Mouse (Mus musculus): Measurements from ENCODE around the gene Clcn1. TPM values are rescaled to one million over a fixed set of nuclear protein-coding genes. Genes with fewer than 3 reads are reported as not detected.
A peak's percentile ranks its signal among the peaks of the same experiment; 100 is the strongest.

Gene Clcn1
- total and polyA plus RNA-seq, 3 experiments = 0.04 to 0.22 TPM; not detected in 1

GRCm38 (mm10) chr6:42295549-42296094, 9.1 kb downstream of the Clcn1 start:
- H3K9me3 ChIP-seq (replicated peaks; ENCODE audit: insufficient read depth, low read length) = no peaks in the 10 kb centered on the region
- H3K9ac ChIP-seq (ENCODE audit: control insufficient read depth, low read depth, low read length, poor library complexity, severe bottlenecking) = no peak overlapping the region
- DNase-seq (ENCODE audit: low read depth, low spot score) = peak; percentile 60
- H3K79me2 ChIP-seq (ENCODE audit: control insufficient read depth, insufficient read depth, low read length, poor library complexity) = no peaks in the 10 kb centered on the region
- H3K4me3 ChIP-seq (ENCODE audit: control insufficient read depth in 1 of 2, insufficient read depth in 1 of 2, low read depth in 2 of 2, low read length in 2 of 2) = no peak overlapping the region
- H3K36me3 ChIP-seq (ENCODE audit: control insufficient read depth in 1 of 2, insufficient read depth in 2 of 2, low read length in 2 of 2) = peaks cover 0 to 23% of the 10 kb centered on the region in 2 experiments; a peak in 2 of 4 replicates
- no peak overlapping the region for H3K27ac ChIP-seq (ENCODE audit: control insufficient read depth, low read depth, low read length)
- H3K27me3 ChIP-seq (ENCODE audit: control insufficient read depth in 1 of 2, insufficient read depth in 2 of 2, low read length in 2 of 2) = no peaks in the 10 kb centered on the region
- peaks cover 4 to 16% of the 10 kb centered on the region in 2 experiments for H3K4me1 ChIP-seq (ENCODE audit: control insufficient read depth in 1 of 2, insufficient read depth in 2 of 2, low read length in 2 of 2)
- no peak for TF ChIP-seq NELFE (IDR thresholded peaks at IDR 0.05; ENCODE audit: low read depth, low read length)
- TF ChIP-seq HCFC1 (IDR thresholded peaks at IDR 0.05; ENCODE audit: low read depth, low read length) = no peak
- TF ChIP-seq BHLHE40 (IDR thresholded peaks at IDR 0.05; ENCODE audit: borderline replicate concordance, low read depth, low read length) = no peak
- TF ChIP-seq TCF12 (IDR thresholded peaks at IDR 0.05; ENCODE audit: low read depth, low read length) = no peak
- TF ChIP-seq MXI1 (IDR thresholded peaks at IDR 0.05; ENCODE audit: low read depth, low read length) = no peak
- TF ChIP-seq ZNF384 (IDR thresholded peaks at IDR 0.05; ENCODE audit: low read depth, low read length) = no peak
- TF ChIP-seq TBP (IDR thresholded peaks at IDR 0.05; ENCODE audit: low read depth, low read length) = no peak
- 0 out of 2 replicates have a peak, but pooled peaks have one; percentile 45 for TF ChIP-seq MYC (IDR thresholded peaks at IDR 0.05; ENCODE audit: low read depth, low read length)
- TF ChIP-seq POLR2AphosphoS2 (IDR thresholded peaks at IDR 0.05; ENCODE audit: low read length) = no peak
- TF ChIP-seq GABPA (IDR thresholded peaks at IDR 0.05; ENCODE audit: low read depth, low read length) = no peak
- no peak for TF ChIP-seq UBTF (IDR thresholded peaks at IDR 0.05; ENCODE audit: borderline replicate concordance, insufficient read depth, low read depth, low read length)
- peak; percentile 50; the same call in 1 of the 2 replicates for TF ChIP-seq GATA1 (IDR thresholded peaks at IDR 0.05; ENCODE audit: low read depth, low read length)
- no peak for TF ChIP-seq KAT2A (conservative IDR thresholded peaks at IDR 0.05; ENCODE audit: low read depth, low read length)
- TF ChIP-seq E2F4 (IDR thresholded peaks at IDR 0.05; ENCODE audit: borderline replicate concordance, low read depth, low read length) = no peak
- TF ChIP-seq EP300 (IDR thresholded peaks at IDR 0.05; ENCODE audit: low read depth in 1 of 2, low read length in 2 of 2) = peak in 1 of 2 experiments; percentile 82; a peak in 2 of 4 replicates
- TF ChIP-seq USF2 (IDR thresholded peaks at IDR 0.05; ENCODE audit: borderline replicate concordance in 1 of 2, insufficient read depth in 1 of 2, low read depth in 1 of 2, low read length in 2 of 2) = no peak
- TF ChIP-seq MAZ (IDR thresholded peaks at IDR 0.05; ENCODE audit: low read depth, low read length) = no peak
- no peak for TF ChIP-seq POLR2AphosphoS5 (IDR thresholded peaks at IDR 0.05; ENCODE audit: borderline replicate concordance, low read depth, low read length)
- no peak for TF ChIP-seq MYB (IDR thresholded peaks at IDR 0.05; ENCODE audit: low read depth, low read length)
- TF ChIP-seq CHD1 (IDR thresholded peaks at IDR 0.05; ENCODE audit: low read depth, low read length) = no peak
- no peak for TF ChIP-seq MAFK (IDR thresholded peaks at IDR 0.05; ENCODE audit: borderline replicate concordance, low read depth, low read length)
- no peak for TF ChIP-seq ETS1 (IDR thresholded peaks at IDR 0.05; ENCODE audit: low read depth, low read length)
- no peak for TF ChIP-seq RAD21 (IDR thresholded peaks at IDR 0.05; ENCODE audit: low read depth, low read length)
- no peak for TF ChIP-seq MEF2A (IDR thresholded peaks at IDR 0.05; ENCODE audit: extremely low read depth, insufficient replicate concordance, low read depth, low read length, poor library complexity, severe bottlenecking)
- TF ChIP-seq CHD2 (IDR thresholded peaks at IDR 0.05; ENCODE audit: low read length) = no peak
- TF ChIP-seq CTCF (IDR thresholded peaks at IDR 0.05 in 2 of 3, conservative IDR thresholded peaks at IDR 0.05 in 1 of 3; ENCODE audit: control insufficient read depth in 1 of 3, insufficient read depth in 1 of 3, low read depth in 2 of 3, low read length in 3 of 3, poor library complexity in 1 of 3, severe bottlenecking in 1 of 3) = no peak
- TF ChIP-seq JUND (IDR thresholded peaks at IDR 0.05; ENCODE audit: low read depth, low read length) = 0 out of 2 replicates have a peak, but pooled peaks have one; percentile 56
- no peak for TF ChIP-seq USF1 (IDR thresholded peaks at IDR 0.05; ENCODE audit: low read depth, low read length)
- TF ChIP-seq ZMIZ1 (IDR thresholded peaks at IDR 0.05; ENCODE audit: low read depth, low read length) = no peak
- TF ChIP-seq ZC3H11A (IDR thresholded peaks at IDR 0.05; ENCODE audit: low read depth, low read length) = no peak
- no peak for TF ChIP-seq NRF1 (IDR thresholded peaks at IDR 0.05; ENCODE audit: insufficient read depth, low read depth, low read length, poor library complexity, severe bottlenecking)
- TF ChIP-seq SMC3 (IDR thresholded peaks at IDR 0.05; ENCODE audit: low read depth, low read length) = no peak
- no peak for TF ChIP-seq MAX (IDR thresholded peaks at IDR 0.05; ENCODE audit: low read length)
- no peak for TF ChIP-seq ZKSCAN1 (IDR thresholded peaks at IDR 0.05; ENCODE audit: low read depth, low read length)
- no peak for TF ChIP-seq TAL1 (IDR thresholded peaks at IDR 0.05; ENCODE audit: low read length)
- 0 out of 2 replicates have a peak, but pooled peaks have one; percentile 24 for TF ChIP-seq SIN3A (IDR thresholded peaks at IDR 0.05; ENCODE audit: low read length)
- peak; percentile 37; the same call in 1 of the 2 replicates for TF ChIP-seq RCOR1 (IDR thresholded peaks at IDR 0.05; ENCODE audit: low read depth, low read length)

All from MEL (cell line).